Mouse (Mus musculus) heart, adult 2 months (tissue): Measurements from ENCODE around the gene Map3k1. TPM values are rescaled to one million over a fixed set of nuclear protein-coding genes. Genes with fewer than 3 reads are reported as not detected.

Source experiments
- DNase-seq, 2 experiments: peaks; one replicate each; pipeline ENCODE4 v3.0.0; 2021
- H3K27ac ChIP-seq: fragments of 200-600 bp; 2 replicates; pipeline ENCODE4 v1.8.1; 2022
- H3K27me3 ChIP-seq: fragments of 200-500 bp; 2 replicates; pipeline ENCODE4 v1.6.1; 2012; ENCODE audit warnings: mild to moderate bottlenecking, low read length, inconsistent platforms, mixed read lengths; ENCODE audit not compliant: control insufficient read depth, insufficient read depth
- H3K36me3 ChIP-seq: fragments of 200-500 bp; 2 replicates; pipeline ENCODE4 v1.6.1; 2012; ENCODE audit warnings: low read length, inconsistent platforms; ENCODE audit not compliant: control insufficient read depth, insufficient read depth
- H3K4me1 ChIP-seq: fragments of 200-500 bp; 2 replicates; pipeline ENCODE4 v1.6.1; 2011; ENCODE audit warnings: low read length; ENCODE audit not compliant: control insufficient read depth, insufficient read depth
- H3K4me3 ChIP-seq: fragments of 200-600 bp; 2 replicates; pipeline ENCODE4 v1.8.1; 2022
- H3K79me2 ChIP-seq: fragments of 200-500 bp; replicated peaks from 2 replicates; pipeline ENCODE4 v1.6.1; 2012; ENCODE audit warnings: mild to moderate bottlenecking, inconsistent platforms, low read length, moderate library complexity, mixed read lengths; ENCODE audit not compliant: control insufficient read depth, insufficient read depth
- H3K9ac ChIP-seq: fragments of 200-500 bp; 2 replicates; pipeline ENCODE4 v1.6.1; 2012; ENCODE audit warnings: low read depth, mild to moderate bottlenecking, control low read depth, inconsistent platforms, low read length, mixed read lengths
- CTCF ChIP-seq: fragments of 200-600 bp; IDR thresholded peaks from 2 replicates; pipeline ENCODE4 v1.8.1; 2022; ENCODE audit warnings: antibody characterized with exemption, mild to moderate bottlenecking, moderate library complexity
- EP300 ChIP-seq: fragments of 200-500 bp; IDR thresholded peaks from 2 replicates; pipeline ENCODE4 v1.6.1; 2011; ENCODE audit warnings: low read depth, low read length, control low read depth; ENCODE audit not compliant: insufficient read depth
- POLR2A ChIP-seq: fragments of 200-500 bp; IDR thresholded peaks from 2 replicates; pipeline ENCODE4 v1.6.1; 2011; ENCODE audit warnings: mild to moderate bottlenecking, low read depth, low read length, control low read depth; ENCODE audit not compliant: insufficient read depth
- WGBS: fragments of 180-500 bp; shearing (Covaris S2); methylation state at CpG from one replicate; pipeline ENCODE4 v1.1.7; 2018; 5-methylcytosine and 5-hydroxymethylcytosine counted together
- intact Hi-C: fragments of 180-260 bp; cut with DNase I; formaldehyde crosslinking; loops from one replicate; pipeline ENCODE4 v1.15.1; 2025
- polyA plus RNA-seq: library from polyadenylated mRNA; depleted of rRNA; stranded (reverse); fragments of >200 nt; gene quantifications from 2 replicates; pipeline ENCODE4 v1.2.3, GENCODE M21; 2012
- total RNA-seq, 2 experiments: library from RNA; stranded (reverse); gene quantifications; 2 replicates each; pipeline ENCODE4 v1.2.3; 2021

Gene Map3k1
- total and polyA plus RNA-seq, 3 experiments, result 10.7 to 24.6 (median 15.2) TPM

GRCm38 (mm10) chr13:111748301-111749062 lies 60.3 kb downstream of the Map3k1 start:
- no peak for DNase-seq
- H3K27ac ChIP-seq, result no peak overlapping the region
- no peak overlapping the region for H3K4me3 ChIP-seq
- H3K9ac ChIP-seq, result no peak overlapping the region
- TF ChIP-seq POLR2A, result no peak
- no peak for TF ChIP-seq EP300
- TF ChIP-seq CTCF, result no peak
- H3K79me2 ChIP-seq, result no peaks in the 10 kb centered on the region
- no peaks in the 10 kb centered on the region for H3K27me3 ChIP-seq
- H3K36me3 ChIP-seq, result peaks cover 5% of the 10 kb centered on the region; the same call in 1 of the 2 replicates
- intact Hi-C loops, result no loop called here
- H3K4me1 ChIP-seq, result no peaks in the 10 kb centered on the region
- 87% methylated on average over 28 of the region's 28 CpGs for WGBS

- WGBS, result 96% methylated on average over 5 of the region's 5 CpGs
- intact Hi-C loops, result no loop called here
These were observed 62.0 kb downstream of the Map3k1 start for GRCm38 (mm10) chr13:111746831-111747230.

GRCm38 (mm10) chr13:111745216-111745615 lies 63.6 kb downstream of the Map3k1 start:
- H3K4me1 ChIP-seq, result no peaks in the 10 kb centered on the region
- H3K27ac ChIP-seq, result no peak overlapping the region
- H3K36me3 ChIP-seq, result peaks cover under 1% of the 10 kb centered on the region; the same call in 1 of the 2 replicates
- no peak overlapping the region for H3K4me3 ChIP-seq
- no peak for DNase-seq
- no peaks in the 10 kb centered on the region for H3K27me3 ChIP-seq
- TF ChIP-seq CTCF (no peak), POLR2A (no peak), EP300 (no peak)
- intact Hi-C loops, result no loop called here
- no peaks in the 10 kb centered on the region for H3K79me2 ChIP-seq
- no peak overlapping the region for H3K9ac ChIP-seq
- WGBS, result 60% methylated on average over 7 of the region's 7 CpGs

More at GRCm38 (mm10) chr13:111746831-111747230, 62.0 kb downstream of the Map3k1 start:
- no peaks in the 10 kb centered on the region for H3K4me1 ChIP-seq
- no peak for DNase-seq
- H3K36me3 ChIP-seq, result peaks cover 5% of the 10 kb centered on the region; the same call in 1 of the 2 replicates
- H3K79me2 ChIP-seq, result no peaks in the 10 kb centered on the region
- H3K4me3 ChIP-seq, result no peak overlapping the region
- no peak overlapping the region for H3K9ac ChIP-seq
- no peaks in the 10 kb centered on the region for H3K27me3 ChIP-seq
- TF ChIP-seq EP300 (no peak), POLR2A (no peak), CTCF (no peak)
- H3K27ac ChIP-seq, result no peak overlapping the region

- H3K9ac ChIP-seq, result no peak overlapping the region
- TF ChIP-seq EP300, result no peak
- TF ChIP-seq POLR2A, result no peak
- no peak for TF ChIP-seq CTCF
- no peak overlapping the region for H3K27ac ChIP-seq
- H3K36me3 ChIP-seq, result no peaks in the 10 kb centered on the region
- DNase-seq, result no peak
- H3K79me2 ChIP-seq, result no peaks in the 10 kb centered on the region
- H3K4me3 ChIP-seq, result no peak overlapping the region
- WGBS, result 51% methylated on average over 6 of the region's 6 CpGs
- H3K4me1 ChIP-seq, result no peaks in the 10 kb centered on the region
- H3K27me3 ChIP-seq, result no peaks in the 10 kb centered on the region
- intact Hi-C loops, result loop anchor here (5.0 kb wide), 2 partner anchors 212 to 1362 kb away; no protein-coding TSS in a partner anchor
These were observed 64.4 kb downstream of the Map3k1 start for GRCm38 (mm10) chr13:111744233-111745000.

GRCm38 (mm10) chr13:111741991-111742615 lies 66.7 kb downstream of the Map3k1 start:
- H3K4me1 ChIP-seq, result no peaks in the 10 kb centered on the region
- intact Hi-C loops, result loop anchor here (1.0 to 5.0 kb wide), 4 partner anchors 15 to 1360 kb away; no protein-coding TSS in a partner anchor
- TF ChIP-seq EP300 (no peak), POLR2A (no peak), CTCF (peak; percentile 85)
- WGBS, result 53% methylated on average over 6 of the region's 6 CpGs
- H3K36me3 ChIP-seq, result no peaks in the 10 kb centered on the region
- H3K27me3 ChIP-seq, result no peaks in the 10 kb centered on the region
- DNase-seq, result no peak
- no peaks in the 10 kb centered on the region for H3K79me2 ChIP-seq
- no peak overlapping the region for H3K9ac ChIP-seq
- no peak overlapping the region for H3K4me3 ChIP-seq
- H3K27ac ChIP-seq, result no peak overlapping the region
